Mouse (Mus musculus): ENCODE results near the gene Qsox1.
A peak's percentile ranks its signal among the peaks of the same experiment; 100 is the strongest.

Qsox1 gene

DNA sequence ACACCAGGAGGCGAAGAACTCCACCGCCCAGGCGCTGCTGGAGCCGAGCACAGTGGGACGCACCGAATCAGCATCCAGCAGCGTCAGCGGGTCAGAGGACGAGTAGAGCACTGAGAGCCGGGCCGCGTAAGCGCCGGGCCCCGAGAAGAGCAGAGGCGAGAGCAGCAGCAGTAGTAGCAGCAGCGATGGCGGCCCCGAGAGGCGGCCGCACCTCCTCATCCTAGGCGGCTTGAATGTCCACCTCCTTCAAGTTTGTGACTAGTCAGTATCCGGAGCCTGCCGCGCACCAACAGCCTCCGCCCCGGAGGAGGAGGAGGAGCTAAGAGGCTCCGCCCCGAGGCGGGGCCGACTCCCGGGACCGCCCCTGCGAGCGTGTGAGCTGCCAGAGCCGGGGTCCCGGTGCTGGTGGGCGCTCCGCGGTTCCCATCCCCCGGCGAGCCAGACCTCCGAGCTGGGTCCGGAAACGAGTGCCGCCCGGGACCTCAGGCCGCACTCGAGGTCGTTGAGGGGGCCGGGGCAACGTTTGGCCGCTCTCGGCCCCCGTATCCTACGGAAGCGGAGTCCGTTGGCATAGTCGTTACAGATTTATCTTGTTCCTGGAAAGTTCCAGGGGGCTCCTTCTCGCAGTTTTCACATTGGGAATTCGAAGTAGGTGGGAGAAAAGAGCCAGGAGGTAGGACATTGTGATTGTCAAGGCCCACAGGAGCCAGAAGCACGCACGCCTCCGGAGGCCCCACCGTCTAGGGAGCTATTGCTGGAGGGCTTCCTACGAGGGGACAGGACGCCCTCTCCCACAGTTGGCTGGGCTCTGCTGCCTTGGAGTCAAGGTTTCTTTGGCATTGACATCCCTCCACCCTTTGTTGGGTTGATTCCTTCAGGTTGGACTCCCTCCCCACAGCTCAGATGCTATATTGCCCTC is at the start of gene Qsox1:
Gene Qsox1 (minus strand): TSS at position 309 of the 919 bp plus-strand sequence.
- Histone ChIP-seq H3K36me3 (ENCODE audit: control insufficient read depth, insufficient read depth, low read length, poor library complexity, severe bottlenecking) (no peaks in the 10 kb centered on the region), H3K27me3 (ENCODE audit: control insufficient read depth, insufficient read depth, low read length, poor library complexity, severe bottlenecking) (no peaks in the 10 kb centered on the region)
- peak; percentile 91 for DNase-seq (ENCODE audit: low read depth, low spot score)

DNA sequence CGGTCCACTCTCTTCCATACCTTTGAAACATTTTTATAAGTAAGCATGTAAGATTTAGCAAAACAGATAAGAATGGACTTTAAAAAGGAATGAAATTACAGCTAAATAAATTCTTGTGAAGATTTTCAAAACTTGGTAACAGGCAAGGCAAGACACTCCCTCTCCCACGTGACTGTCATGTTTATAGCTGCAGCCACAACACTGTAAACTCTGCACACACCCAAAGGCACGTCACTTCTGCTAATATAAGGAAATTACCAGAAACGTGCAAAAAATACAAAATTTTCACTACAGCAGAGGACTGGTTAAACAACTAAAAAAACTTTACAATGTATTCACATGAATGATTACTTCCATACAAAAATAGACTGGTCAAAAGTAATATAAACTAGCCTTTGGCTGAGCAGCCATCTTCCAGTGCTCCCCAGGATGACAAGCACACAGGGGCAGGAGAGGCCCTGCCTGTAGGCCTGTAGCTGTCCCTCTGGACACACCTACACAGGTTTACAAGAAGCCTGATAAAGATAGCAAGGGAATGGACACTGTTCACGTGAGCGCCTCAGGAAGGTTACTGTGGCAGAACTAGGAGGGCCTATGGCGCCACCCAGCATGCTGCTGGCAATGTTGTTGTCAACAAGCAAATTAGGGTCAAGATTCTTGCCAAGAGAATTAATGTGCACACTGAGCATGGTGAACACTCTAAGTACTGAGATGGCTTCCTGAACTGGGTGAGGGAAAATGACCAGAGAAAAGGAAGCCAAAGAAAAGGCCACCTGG is 42.4 kb upstream of the Qsox1 start:
- DNase-seq (ENCODE audit: low read depth, low spot score), result no peak
- Histone ChIP-seq H3K36me3 (ENCODE audit: control insufficient read depth, insufficient read depth, low read length, poor library complexity, severe bottlenecking) (peaks cover 6% of the 10 kb centered on the region), H3K27me3 (ENCODE audit: control insufficient read depth, insufficient read depth, low read length, poor library complexity, severe bottlenecking) (no peaks in the 10 kb centered on the region)

DNA sequence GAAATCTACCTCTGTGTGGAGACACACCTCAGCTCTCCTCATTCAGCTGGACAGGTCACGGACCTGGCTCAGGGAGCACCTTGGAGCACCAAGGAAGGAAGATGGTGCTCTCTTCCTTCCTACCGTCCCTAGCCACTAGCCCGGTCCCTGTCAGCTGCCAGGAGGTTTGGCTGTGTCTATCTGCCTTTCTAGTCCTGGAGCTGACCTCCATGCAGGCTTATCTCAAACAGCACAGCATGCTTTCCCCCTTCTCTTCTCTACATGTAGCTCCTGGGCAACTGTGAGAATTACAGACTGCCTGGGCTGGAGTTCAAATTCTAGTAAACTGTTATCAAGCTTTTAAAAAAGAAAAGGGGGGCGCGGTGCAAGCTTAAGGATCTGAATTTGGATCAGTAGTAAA is 40.3 kb upstream of the Qsox1 start:
- Histone ChIP-seq H3K27me3 (ENCODE audit: control insufficient read depth, insufficient read depth, low read length, poor library complexity, severe bottlenecking) (no peaks in the 10 kb centered on the region), H3K36me3 (ENCODE audit: control insufficient read depth, insufficient read depth, low read length, poor library complexity, severe bottlenecking) (peaks cover 5% of the 10 kb centered on the region)
- DNase-seq (ENCODE audit: low read depth, low spot score), result no peak

DNA sequence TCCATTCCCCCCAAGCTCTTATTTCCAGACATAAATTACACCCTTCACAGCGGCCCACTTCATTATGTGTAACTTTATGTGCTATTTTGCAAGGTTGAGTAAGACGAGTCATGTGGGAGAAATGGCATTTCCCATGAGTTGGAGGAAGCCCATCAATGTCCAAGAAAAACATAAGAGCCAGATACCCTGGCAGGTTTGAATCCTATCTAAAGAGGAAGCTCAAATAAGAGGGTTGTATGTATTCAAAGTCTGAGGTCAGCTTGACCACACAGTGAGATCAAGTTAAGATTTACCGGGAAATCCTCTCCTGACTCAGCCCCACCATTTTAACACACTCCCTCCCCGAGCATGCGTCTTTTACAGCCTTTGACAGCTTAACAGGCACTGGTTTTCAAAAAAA is 31.5 kb upstream of the Qsox1 start:
- Histone ChIP-seq H3K27me3 (ENCODE audit: control insufficient read depth, insufficient read depth, low read length, poor library complexity, severe bottlenecking) (no peaks in the 10 kb centered on the region), H3K36me3 (ENCODE audit: control insufficient read depth, insufficient read depth, low read length, poor library complexity, severe bottlenecking) (peaks cover 7% of the 10 kb centered on the region)
- DNase-seq (ENCODE audit: low read depth, low spot score), result no peak

DNA sequence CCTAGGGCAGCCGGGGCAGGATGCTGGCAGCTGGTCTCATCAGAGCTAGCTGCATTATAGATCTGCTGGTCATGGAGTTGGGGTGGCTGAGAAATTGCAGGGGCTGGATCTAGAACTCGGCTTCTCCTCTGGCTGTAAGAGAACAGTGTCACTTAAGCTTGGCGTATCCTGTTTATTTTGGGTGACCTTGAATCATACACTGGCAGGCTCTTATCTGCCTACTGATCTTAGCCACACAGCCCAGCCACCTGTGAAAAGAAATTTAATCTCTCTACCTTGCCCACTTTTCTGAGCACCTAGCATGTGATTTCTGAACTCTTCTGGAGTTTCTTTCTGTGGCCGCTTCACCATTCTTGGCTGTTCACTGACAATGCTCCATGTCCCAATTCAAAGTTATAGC is 30.8 kb upstream of the Qsox1 start:
- no peak for DNase-seq (ENCODE audit: low read depth, low spot score)
- no peaks in the 10 kb centered on the region for H3K27me3 ChIP-seq (ENCODE audit: control insufficient read depth, insufficient read depth, low read length, poor library complexity, severe bottlenecking)
- H3K36me3 ChIP-seq (ENCODE audit: control insufficient read depth, insufficient read depth, low read length, poor library complexity, severe bottlenecking), result peaks cover 7% of the 10 kb centered on the region

DNA sequence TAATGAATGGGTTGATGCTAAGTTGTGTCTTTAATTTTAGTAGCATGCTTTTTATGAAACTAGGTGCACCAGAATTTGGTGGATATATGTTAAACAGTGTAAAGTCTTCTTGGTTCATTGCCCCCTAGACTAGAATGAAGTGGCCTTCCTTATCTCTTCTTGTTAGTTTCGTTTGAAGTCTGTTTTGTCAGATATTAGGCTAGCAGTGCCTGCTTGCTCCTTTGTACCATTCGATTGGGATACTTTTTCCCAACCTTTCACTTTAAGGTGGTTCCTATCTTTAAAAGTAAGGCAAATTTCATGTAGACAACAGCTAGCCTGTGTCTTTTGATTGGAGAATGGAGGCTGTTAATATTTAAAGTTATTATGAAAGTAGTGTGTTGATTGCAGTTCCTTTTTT is 23.0 kb upstream of the Qsox1 start:
- H3K27me3 ChIP-seq (ENCODE audit: control insufficient read depth, insufficient read depth, low read length, poor library complexity, severe bottlenecking), result no peaks in the 10 kb centered on the region
- no peak for DNase-seq (ENCODE audit: low read depth, low spot score)
- H3K36me3 ChIP-seq (ENCODE audit: control insufficient read depth, insufficient read depth, low read length, poor library complexity, severe bottlenecking), result no peaks in the 10 kb centered on the region

DNA sequence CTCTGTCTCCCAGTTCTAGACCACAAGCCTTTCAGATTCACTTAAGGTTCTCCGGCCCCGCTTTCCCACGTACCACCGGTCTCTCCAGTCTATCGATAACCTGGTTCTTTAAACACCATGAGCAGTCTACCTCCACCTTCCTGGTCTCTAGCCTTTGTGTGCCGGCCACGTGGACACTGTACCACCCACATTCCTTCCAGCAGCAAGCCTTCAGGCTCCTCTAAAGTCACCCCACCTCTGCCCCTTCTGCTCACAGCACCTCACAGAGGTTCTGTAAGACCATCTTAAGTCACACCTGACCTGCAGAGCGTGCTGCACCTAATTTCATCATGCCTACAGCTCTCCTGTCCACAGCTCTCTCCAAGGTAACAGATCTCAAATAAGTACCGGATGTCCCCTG is 20.9 kb upstream of the Qsox1 start:
- no peak for DNase-seq (ENCODE audit: low read depth, low spot score)
- H3K27me3 ChIP-seq (ENCODE audit: control insufficient read depth, insufficient read depth, low read length, poor library complexity, severe bottlenecking), result no peaks in the 10 kb centered on the region
- H3K36me3 ChIP-seq (ENCODE audit: control insufficient read depth, insufficient read depth, low read length, poor library complexity, severe bottlenecking), result no peaks in the 10 kb centered on the region

DNA sequence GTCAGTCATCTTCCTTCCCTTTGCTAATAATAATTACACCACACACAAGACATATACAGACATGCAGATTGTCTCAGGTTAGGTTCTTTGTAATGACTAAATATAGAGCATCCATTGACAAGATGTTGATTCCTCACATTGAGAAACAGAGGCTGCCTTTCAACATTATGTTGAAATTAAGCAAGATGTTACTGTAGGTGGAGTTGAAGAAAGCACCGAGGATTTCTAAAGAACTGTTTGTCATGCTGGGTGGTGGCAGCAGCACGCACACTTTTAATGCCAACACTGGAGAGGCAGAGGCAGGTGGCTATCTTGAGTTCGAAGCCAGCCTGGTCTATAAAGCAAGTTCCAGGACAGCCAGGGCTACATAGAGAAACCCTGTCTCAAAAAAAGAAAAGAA is 19.3 kb upstream of the Qsox1 start:
- no peak for DNase-seq (ENCODE audit: low read depth, low spot score)
- H3K27me3 ChIP-seq (ENCODE audit: control insufficient read depth, insufficient read depth, low read length, poor library complexity, severe bottlenecking), result no peaks in the 10 kb centered on the region
- H3K36me3 ChIP-seq (ENCODE audit: control insufficient read depth, insufficient read depth, low read length, poor library complexity, severe bottlenecking), result no peaks in the 10 kb centered on the region

DNA sequence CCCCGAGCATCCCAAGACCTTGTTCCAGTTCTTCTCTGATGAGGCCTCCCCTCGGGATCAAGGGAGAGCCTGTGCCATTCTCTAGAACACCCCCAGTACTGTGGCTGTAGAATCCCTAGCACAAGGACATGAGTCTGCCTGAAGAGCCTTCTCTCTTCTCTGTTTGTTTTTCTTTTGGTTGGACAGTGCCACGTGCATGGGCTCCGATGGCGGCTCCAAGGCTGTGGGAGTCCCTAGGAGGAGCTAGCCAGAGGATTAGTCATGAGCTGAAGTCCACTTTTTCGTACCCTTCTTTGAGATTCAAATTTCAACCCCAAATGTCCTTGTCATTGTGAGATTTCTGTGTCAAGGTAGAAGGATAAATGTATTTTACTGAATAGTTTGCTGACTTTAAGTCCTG is 18.2 kb upstream of the Qsox1 start:
- Histone ChIP-seq H3K36me3 (ENCODE audit: control insufficient read depth, insufficient read depth, low read length, poor library complexity, severe bottlenecking) (no peaks in the 10 kb centered on the region), H3K27me3 (ENCODE audit: control insufficient read depth, insufficient read depth, low read length, poor library complexity, severe bottlenecking) (no peaks in the 10 kb centered on the region)
- no peak for DNase-seq (ENCODE audit: low read depth, low spot score)

DNA sequence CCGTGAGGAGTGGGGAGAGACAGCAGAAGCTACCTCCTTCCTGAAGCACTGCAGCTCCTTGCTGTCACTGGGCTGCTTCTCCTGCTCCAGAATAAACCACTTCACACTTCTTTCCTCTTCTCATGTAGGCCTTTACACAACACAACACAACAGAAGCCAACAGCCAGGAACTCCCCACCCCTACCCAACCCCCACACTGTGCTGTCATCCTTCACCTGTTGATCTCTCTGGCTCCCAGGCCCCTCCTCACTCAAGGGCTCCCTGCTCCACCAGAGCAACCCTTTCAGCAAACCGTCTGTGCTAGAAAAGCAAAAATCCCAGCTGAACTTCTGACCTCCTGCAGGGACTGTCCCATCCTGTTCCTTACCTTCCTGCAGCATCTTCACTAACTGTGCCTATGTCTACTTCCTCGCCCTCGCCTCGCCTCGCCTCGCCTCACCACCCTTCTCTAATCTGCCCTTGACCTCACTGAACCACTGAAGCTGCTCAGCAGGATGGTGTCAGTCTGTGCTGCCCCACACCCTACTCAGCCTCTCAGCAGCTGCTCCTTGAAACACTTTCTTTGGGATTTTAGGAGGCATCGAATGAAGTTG is 15.1 kb upstream of the Qsox1 start:
- Histone ChIP-seq H3K36me3 (ENCODE audit: control insufficient read depth, insufficient read depth, low read length, poor library complexity, severe bottlenecking) (no peaks in the 10 kb centered on the region), H3K27me3 (ENCODE audit: control insufficient read depth, insufficient read depth, low read length, poor library complexity, severe bottlenecking) (no peaks in the 10 kb centered on the region)
- DNase-seq (ENCODE audit: low read depth, low spot score), result no peak

DNA sequence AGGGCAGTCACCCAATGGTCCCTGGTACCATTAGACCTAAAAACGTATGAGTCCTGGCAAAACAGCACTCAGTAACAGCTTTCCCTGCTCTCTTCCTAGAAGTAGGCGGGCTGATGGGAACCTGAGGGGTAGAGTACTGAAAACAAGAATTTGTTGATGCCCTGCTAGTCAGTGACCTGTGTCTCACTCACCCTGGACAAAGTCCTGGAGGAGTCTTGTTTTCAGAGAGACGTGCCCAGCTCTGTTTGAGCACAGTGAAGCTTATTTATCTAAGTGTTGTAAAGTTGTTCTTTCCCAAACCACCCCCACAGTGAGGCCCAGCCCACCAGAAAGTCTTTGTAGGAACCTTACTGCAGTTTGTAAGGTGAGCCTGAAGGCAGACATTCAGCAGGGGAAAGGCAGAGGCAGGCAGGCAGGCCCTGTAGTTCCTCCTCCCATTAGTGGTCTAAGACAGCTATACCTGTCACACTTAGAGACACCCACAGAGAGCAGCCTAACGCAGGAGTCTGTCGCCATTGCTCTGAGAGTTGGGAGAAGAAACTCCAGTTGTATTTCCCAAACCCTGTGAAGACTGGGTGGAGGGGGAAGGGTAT is 14.2 kb upstream of the Qsox1 start:
- Histone ChIP-seq H3K27me3 (ENCODE audit: control insufficient read depth, insufficient read depth, low read length, poor library complexity, severe bottlenecking) (no peaks in the 10 kb centered on the region), H3K36me3 (ENCODE audit: control insufficient read depth, insufficient read depth, low read length, poor library complexity, severe bottlenecking) (no peaks in the 10 kb centered on the region)
- DNase-seq (ENCODE audit: low read depth, low spot score), result no peak

DNA sequence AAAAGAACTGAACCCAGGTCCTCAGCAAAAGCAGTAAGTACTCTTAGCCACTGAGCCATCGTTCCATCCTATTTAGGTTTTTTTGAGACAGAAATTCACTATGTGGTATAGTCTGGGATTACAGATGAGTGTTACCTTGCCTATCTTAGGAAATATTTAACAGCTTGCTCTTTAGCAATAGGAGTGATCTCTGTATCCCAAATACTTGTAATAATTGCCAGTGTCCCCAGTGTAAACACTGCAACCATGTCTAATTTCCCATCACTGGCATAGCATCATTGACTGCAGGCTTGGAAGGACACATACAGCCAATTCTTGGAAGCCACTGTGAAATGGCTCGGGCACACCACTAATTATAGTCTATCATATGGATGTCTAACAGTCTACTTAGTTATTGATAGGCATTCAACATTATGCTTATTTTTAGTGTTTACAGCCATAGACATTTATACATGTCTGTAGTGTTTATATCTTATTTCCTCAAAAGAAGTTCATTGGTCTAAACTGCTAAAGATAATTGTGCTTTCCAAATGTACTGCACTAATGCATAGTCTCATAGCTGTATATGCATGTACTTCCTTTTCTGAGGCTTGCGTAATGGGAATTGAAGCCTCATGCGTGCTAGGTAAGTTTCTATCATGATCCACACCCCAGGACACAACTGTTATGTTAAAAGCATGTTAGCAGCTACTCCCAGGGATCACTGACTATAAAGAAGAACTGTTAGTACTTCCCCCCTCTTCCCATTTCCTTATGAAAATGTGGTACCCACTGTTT is 13.4 kb upstream of the Qsox1 start:
- no peaks in the 10 kb centered on the region for H3K36me3 ChIP-seq (ENCODE audit: control insufficient read depth, insufficient read depth, low read length, poor library complexity, severe bottlenecking)
- no peak for DNase-seq (ENCODE audit: low read depth, low spot score)

DNA sequence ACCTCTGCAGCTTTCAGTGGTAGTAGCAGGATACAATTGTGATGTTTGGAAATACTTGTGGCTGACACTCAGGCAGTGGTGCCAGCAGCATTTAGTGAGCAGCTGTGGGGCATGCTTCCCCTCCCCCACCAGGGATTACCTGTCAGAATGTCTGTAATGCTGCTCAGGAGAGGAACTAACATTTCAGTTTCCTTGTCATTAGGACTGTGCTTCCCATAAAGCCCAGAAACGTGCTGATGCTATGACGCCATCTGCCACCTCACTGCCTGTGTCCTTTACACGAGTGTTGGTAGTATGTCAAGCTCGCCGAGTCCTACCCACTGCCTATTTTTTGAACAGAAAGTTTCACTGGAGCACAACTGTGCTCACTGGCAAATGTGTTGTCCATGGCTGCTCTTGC is 8.0 kb upstream of the Qsox1 start:
- H3K36me3 ChIP-seq (ENCODE audit: control insufficient read depth, insufficient read depth, low read length, poor library complexity, severe bottlenecking), result no peaks in the 10 kb centered on the region
- no peak for DNase-seq (ENCODE audit: low read depth, low spot score)
- H3K27me3 ChIP-seq (ENCODE audit: control insufficient read depth, insufficient read depth, low read length, poor library complexity, severe bottlenecking), result no peaks in the 10 kb centered on the region

More for the DNA sequence above, 13.4 kb upstream of the Qsox1 start:
- H3K27me3 ChIP-seq (ENCODE audit: control insufficient read depth, insufficient read depth, low read length, poor library complexity, severe bottlenecking), result no peaks in the 10 kb centered on the region

DNA sequence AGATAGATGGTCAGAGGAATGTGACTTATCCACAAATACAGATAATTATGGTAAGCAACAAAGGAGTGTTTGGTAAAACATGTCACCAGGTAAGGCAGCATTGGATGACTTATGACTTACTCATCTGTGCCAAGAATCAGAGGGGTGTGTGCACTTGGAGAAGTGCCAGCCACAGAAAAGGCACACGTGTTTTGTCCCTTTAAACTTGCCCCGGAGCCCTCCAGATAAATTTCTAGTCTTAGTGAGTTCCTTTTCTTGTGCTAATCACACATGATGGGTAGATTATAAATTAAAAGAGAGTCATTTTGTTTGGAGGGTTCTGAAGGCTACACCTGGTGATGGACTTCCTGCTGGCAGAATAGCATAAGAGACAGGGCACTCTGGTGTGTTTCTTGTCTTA is 3.5 kb upstream of the Qsox1 start:
- no peak for DNase-seq (ENCODE audit: low read depth, low spot score)
- no peaks in the 10 kb centered on the region for H3K36me3 ChIP-seq (ENCODE audit: control insufficient read depth, insufficient read depth, low read length, poor library complexity, severe bottlenecking)
- no peaks in the 10 kb centered on the region for H3K27me3 ChIP-seq (ENCODE audit: control insufficient read depth, insufficient read depth, low read length, poor library complexity, severe bottlenecking)

All from splenic B cell, adult 2 months (primary cell).